Mouse (Mus musculus) intestine, embryonic 15.5 days (tissue): ENCODE measurements around the gene Rnf212b. TPM values are rescaled to one million over a fixed set of nuclear protein-coding genes. Genes with fewer than 3 reads are reported as not detected.
A peak's percentile ranks its signal among the peaks of the same experiment; 100 is the strongest.

Experiments
- ATAC-seq: fragments of 200-750 bp; cut with Nextera tagmentation; 2 replicates; pipeline ENCODE4 v1.8.0; 2017; ENCODE audit warnings: moderate TSS enrichment, moderate library complexity
- H3K27ac ChIP-seq: fragments of 300-500 bp; sonication (generic); 2 replicates; pipeline ENCODE4 v1.5.1; 2015; ENCODE audit warnings: mild to moderate bottlenecking, inconsistent platforms
- H3K27me3 ChIP-seq: fragments of 300-500 bp; sonication (generic); replicated peaks from 2 replicates; pipeline ENCODE4 v1.6.1; 2015; ENCODE audit warnings: inconsistent platforms
- H3K36me3 ChIP-seq: fragments of 300-500 bp; sonication (generic); 2 replicates; pipeline ENCODE4 v1.6.1; 2015; ENCODE audit warnings: inconsistent platforms
- H3K4me1 ChIP-seq: fragments of 300-500 bp; sonication (generic); replicated peaks from 2 replicates; pipeline ENCODE4 v1.6.1; 2015; ENCODE audit warnings: inconsistent platforms
- H3K4me2 ChIP-seq: fragments of 300-500 bp; sonication (generic); replicated peaks from 2 replicates; pipeline ENCODE4 v1.6.1; 2015; ENCODE audit warnings: mild to moderate bottlenecking, inconsistent platforms
- H3K4me3 ChIP-seq: fragments of 300-500 bp; sonication (generic); replicated peaks from 2 replicates; pipeline ENCODE4 v1.5.1; 2015; ENCODE audit warnings: inconsistent platforms
- H3K9ac ChIP-seq: fragments of 300-500 bp; sonication (generic); 2 replicates; pipeline ENCODE4 v1.6.1; 2015; ENCODE audit warnings: inconsistent platforms
- H3K9me3 ChIP-seq: fragments of 300-500 bp; sonication (generic); 2 replicates; pipeline ENCODE4 v1.6.1; 2016; ENCODE audit warnings: inconsistent platforms
- WGBS: fragments of 180-500 bp; shearing (Covaris S2); methylation state at CpG from one replicate; pipeline ENCODE4 v1.1.7; 2015; 5-methylcytosine and 5-hydroxymethylcytosine counted together
- polyA plus RNA-seq: library from polyadenylated mRNA; unstranded; fragments of >200 nt; fragmentation: Nextera tagmentation; extraction: Ambion mirVana; gene quantifications from 2 replicates; pipeline ENCODE4 v1.2.1, GENCODE M21; 2015

Gene Rnf212b
- polyA plus RNA-seq, 1 experiment from 2014 or later = not detected

DNA sequence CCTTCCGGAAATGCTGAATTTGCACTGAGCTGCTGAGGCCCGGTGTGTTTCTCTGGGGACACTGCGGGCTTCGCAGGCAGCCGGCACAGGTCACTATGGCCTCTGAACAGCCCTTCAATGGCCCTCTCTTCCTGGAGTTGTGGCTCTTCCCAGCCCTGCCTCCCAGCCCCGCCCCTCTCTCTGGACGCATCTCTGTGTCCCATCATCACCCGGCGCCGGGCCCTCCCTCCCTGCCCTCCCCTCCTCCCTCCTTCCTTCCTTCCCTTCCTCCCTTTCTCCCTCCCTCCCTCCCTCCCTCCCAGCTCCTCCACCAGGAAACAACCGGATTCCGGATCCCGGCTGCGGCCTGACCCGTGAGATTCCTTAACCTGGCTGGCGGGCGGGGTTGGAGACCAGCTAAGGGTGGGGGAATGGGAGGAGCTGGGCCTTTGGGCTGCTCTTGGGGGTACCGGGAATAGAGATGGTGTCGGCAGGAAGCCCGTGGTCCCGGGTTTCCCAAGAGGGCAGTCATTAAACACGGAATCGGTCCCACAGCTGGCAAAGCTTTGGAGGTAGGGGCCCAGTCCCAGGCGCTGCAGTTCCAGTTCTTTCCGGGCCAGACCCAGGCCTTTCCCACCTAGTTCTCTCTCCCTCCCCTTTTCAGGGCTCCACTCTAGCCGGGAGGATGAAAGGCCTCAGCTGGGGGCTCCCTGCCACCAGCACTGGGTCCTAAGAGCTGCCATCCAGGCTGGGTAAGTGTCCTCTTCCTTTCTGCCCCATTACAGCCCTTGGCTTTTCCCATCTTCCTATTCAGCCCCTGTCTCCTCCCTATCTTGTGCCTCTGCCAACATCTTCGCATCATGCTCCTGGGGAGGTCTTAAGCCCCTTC, 69.4 kb downstream of the Rnf212b start, which contains the start of the genes Bcl2l2 and Gm20521:
TSS of gene Bcl2l2 (plus strand) at position 224 of the 868 bp plus-strand sequence.
TSS of gene Gm20521 (plus strand) at position 288 of the 868 bp plus-strand sequence.
- Histone ChIP-seq H3K4me3 (peak within 1 kb of the TSS; percentile 56), H3K9ac (peak within 1 kb of the TSS; percentile 80), H3K27ac (peak within 1 kb of the TSS; percentile 92), H3K4me2 (peak within 1 kb of the TSS; percentile 75), H3K4me1 (peaks cover 15% of the 10 kb centered on the region), H3K9me3 (no peaks in the 10 kb centered on the region), H3K27me3 (no peaks in the 10 kb centered on the region), H3K36me3 (0 out of 2 replicates have a peak, but pooled peaks cover 6% of the 10 kb centered on the region)
- under 1% methylated on average over 27 of the region's 27 CpGs for WGBS
- ATAC-seq = peak; percentile 94

DNA sequence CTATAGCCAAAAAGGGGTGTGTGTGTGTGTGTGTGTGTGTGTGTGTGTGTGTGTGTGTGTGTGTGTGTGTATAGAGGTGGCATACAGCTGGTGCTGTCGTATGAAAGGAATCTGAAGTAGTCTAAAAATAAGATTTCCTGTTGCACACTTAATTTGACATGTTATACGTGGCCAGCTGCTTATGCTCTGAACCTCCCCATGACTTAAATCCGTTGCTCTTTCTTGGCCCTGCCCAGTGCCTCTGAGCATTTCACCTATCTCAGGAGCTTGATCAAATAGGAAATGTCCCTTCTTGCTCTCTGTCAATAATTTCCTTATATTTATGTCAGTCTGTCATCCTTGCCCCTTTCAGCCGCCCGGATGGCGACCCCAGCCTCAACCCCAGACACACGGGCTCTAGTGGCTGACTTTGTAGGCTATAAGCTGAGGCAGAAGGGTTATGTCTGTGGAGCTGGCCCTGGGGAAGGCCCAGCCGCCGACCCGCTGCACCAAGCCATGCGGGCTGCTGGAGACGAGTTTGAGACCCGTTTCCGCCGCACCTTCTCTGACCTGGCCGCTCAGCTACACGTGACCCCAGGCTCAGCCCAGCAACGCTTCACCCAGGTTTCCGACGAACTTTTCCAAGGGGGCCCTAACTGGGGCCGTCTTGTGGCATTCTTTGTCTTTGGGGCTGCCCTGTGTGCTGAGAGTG, 70.2 kb downstream of the Rnf212b start:
- peak overlapping the region; percentile 56 for H3K4me3 ChIP-seq
- peaks cover 15% of the 10 kb centered on the region for H3K4me1 ChIP-seq
- no peaks in the 10 kb centered on the region for H3K9me3 ChIP-seq
- H3K27ac ChIP-seq = peak overlapping the region; percentile 92
- peak overlapping the region; percentile 75 for H3K4me2 ChIP-seq
- H3K36me3 ChIP-seq = 0 out of 2 replicates have a peak, but pooled peaks cover 6% of the 10 kb centered on the region
- peak; percentile 23 for ATAC-seq
- peak overlapping the region; percentile 80 for H3K9ac ChIP-seq
- no peaks in the 10 kb centered on the region for H3K27me3 ChIP-seq
- WGBS = 18% methylated on average over 21 of the region's 21 CpGs

DNA sequence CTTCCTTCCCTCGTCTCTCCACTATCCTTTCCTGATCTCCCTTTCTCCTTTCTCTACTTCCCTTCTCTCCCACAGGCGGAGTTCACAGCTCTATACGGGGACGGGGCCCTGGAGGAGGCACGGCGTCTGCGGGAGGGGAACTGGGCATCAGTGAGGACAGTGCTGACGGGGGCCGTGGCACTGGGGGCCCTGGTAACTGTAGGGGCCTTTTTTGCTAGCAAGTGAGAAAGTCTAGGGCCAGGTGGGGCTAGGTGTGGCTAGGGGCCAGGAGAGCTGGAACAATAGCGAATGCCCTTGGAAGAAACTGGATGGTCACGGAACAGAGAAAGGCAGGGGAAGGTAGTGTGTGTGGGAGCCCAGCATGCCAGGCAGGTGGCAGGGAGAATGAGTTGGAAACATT, 71.4 kb downstream of the Rnf212b start:
- no peak for ATAC-seq
- Histone ChIP-seq H3K4me3 (0 out of 2 replicates have a peak overlapping the region, but pooled peaks have one; percentile 56), H3K27me3 (no peaks in the 10 kb centered on the region), H3K9me3 (no peaks in the 10 kb centered on the region), H3K36me3 (0 out of 2 replicates have a peak, but pooled peaks cover 6% of the 10 kb centered on the region), H3K4me1 (peaks cover 15% of the 10 kb centered on the region), H3K9ac (peak overlapping the region; percentile 80; the same call in 1 of the 2 replicates), H3K4me2 (peak overlapping the region; percentile 75), H3K27ac (no peak overlapping the region)
- 87% methylated on average over 11 of the region's 11 CpGs for WGBS

GRCm38 (mm10) chr14:54892200-54892599, 78.3 kb downstream of the Rnf212b start, which contains the start of gene Pabpn1:
Pabpn1 (plus strand) TSS chr14:54892500.
- no peak for ATAC-seq
- peaks cover 11% of the 10 kb centered on the region for H3K36me3 ChIP-seq
- WGBS = 89% methylated on average over 3 of the region's 3 CpGs
- no peaks in the 10 kb centered on the region for H3K9me3 ChIP-seq
- peak within 1 kb of the TSS; percentile 82 for H3K27ac ChIP-seq
- H3K9ac ChIP-seq = peak within 1 kb of the TSS; percentile 33; the same call in 1 of the 2 replicates
- peaks cover 6% of the 10 kb centered on the region; the same call in 1 of the 2 replicates for H3K4me1 ChIP-seq
- peak within 1 kb of the TSS; percentile 93 for H3K4me3 ChIP-seq
- H3K27me3 ChIP-seq = no peaks in the 10 kb centered on the region
- peak within 1 kb of the TSS; percentile 58 for H3K4me2 ChIP-seq

- WGBS = under 1% methylated on average over 38 of the region's 38 CpGs
- H3K4me3 ChIP-seq = peak overlapping the region; percentile 93
- H3K9me3 ChIP-seq = no peaks in the 10 kb centered on the region
- H3K27me3 ChIP-seq = no peaks in the 10 kb centered on the region
- peak overlapping the region; percentile 100 for H3K9ac ChIP-seq
- H3K4me1 ChIP-seq = peaks cover 9% of the 10 kb centered on the region; the same call in 1 of the 2 replicates
- H3K4me2 ChIP-seq = peak overlapping the region; percentile 61
- peak; percentile 99 for ATAC-seq
- H3K36me3 ChIP-seq = peaks cover 14% of the 10 kb centered on the region
- peak overlapping the region; percentile 96 for H3K27ac ChIP-seq
Observed at GRCm38 (mm10) chr14:54893651-54894181, 79.8 kb downstream of the Rnf212b start.

- peak; percentile 74 for ATAC-seq
- peak overlapping the region; percentile 96 for H3K27ac ChIP-seq
- H3K9ac ChIP-seq = peak overlapping the region; percentile 100
- H3K4me2 ChIP-seq = peak overlapping the region; percentile 61
- no peaks in the 10 kb centered on the region for H3K9me3 ChIP-seq
- under 1% methylated on average over 54 of the region's 54 CpGs for WGBS
- no peaks in the 10 kb centered on the region for H3K27me3 ChIP-seq
- H3K36me3 ChIP-seq = peaks cover 17% of the 10 kb centered on the region
- H3K4me3 ChIP-seq = peak overlapping the region; percentile 93
- H3K4me1 ChIP-seq = peaks cover 9% of the 10 kb centered on the region; the same call in 1 of the 2 replicates
Observed at GRCm38 (mm10) chr14:54894296-54895151, 80.6 kb downstream of the Rnf212b start.

- 58% methylated on average over 2 of the region's 2 CpGs for WGBS
- no peak overlapping the region for H3K4me3 ChIP-seq
- H3K27me3 ChIP-seq = no peaks in the 10 kb centered on the region
- no peak overlapping the region for H3K4me2 ChIP-seq
- peaks cover 6% of the 10 kb centered on the region; the same call in 1 of the 2 replicates for H3K4me1 ChIP-seq
- peaks cover 17% of the 10 kb centered on the region for H3K36me3 ChIP-seq
- H3K9ac ChIP-seq = no peak overlapping the region
- ATAC-seq = no peak
- no peaks in the 10 kb centered on the region for H3K9me3 ChIP-seq
- no peak overlapping the region for H3K27ac ChIP-seq
Observed at GRCm38 (mm10) chr14:54897445-54897844, 83.5 kb downstream of the Rnf212b start.

GRCm38 (mm10) chr14:54900383-54900782, 86.4 kb downstream of the Rnf212b start:
- Histone ChIP-seq H3K9ac (no peak overlapping the region), H3K27ac (no peak overlapping the region), H3K27me3 (no peaks in the 10 kb centered on the region), H3K4me1 (peaks cover 6% of the 10 kb centered on the region; the same call in 1 of the 2 replicates), H3K4me2 (no peak overlapping the region), H3K36me3 (peaks cover 17% of the 10 kb centered on the region), H3K9me3 (no peaks in the 10 kb centered on the region), H3K4me3 (no peak overlapping the region)
- ATAC-seq = peak; percentile 70
- WGBS = under 1% methylated on average over 3 of the region's 3 CpGs

GRCm38 (mm10) chr14:54903641-54904040, 89.7 kb downstream of the Rnf212b start:
- no peaks in the 10 kb centered on the region for H3K9me3 ChIP-seq
- ATAC-seq = no peak
- H3K9ac ChIP-seq = no peak overlapping the region
- no peaks in the 10 kb centered on the region for H3K4me1 ChIP-seq
- no peak overlapping the region for H3K27ac ChIP-seq
- WGBS = 87% methylated on average over 4 of the region's 4 CpGs
- H3K4me2 ChIP-seq = no peak overlapping the region
- H3K4me3 ChIP-seq = no peak overlapping the region
- H3K36me3 ChIP-seq = 0 out of 2 replicates have a peak, but pooled peaks cover 4% of the 10 kb centered on the region
- H3K27me3 ChIP-seq = no peaks in the 10 kb centered on the region
